Mouse (Mus musculus): ENCODE measurements around the gene Ddx42. TPM values are rescaled to one million over a fixed set of nuclear protein-coding genes. Genes with fewer than 3 reads are reported as not detected.
A peak's percentile ranks its signal among the peaks of the same experiment; 100 is the strongest.

Gene Ddx42
- 62.9 TPM for polyA plus RNA-seq (2021)

GRCm38 (mm10) chr11:106216730-106217490 is at the start of gene Ddx42:
Gene Ddx42 (plus strand): TSS chr11:106216926.
- ChIA-PET POLR2A (interaction anchor here (0.7 to 0.8 kb wide), 2 partner anchors 10 to 56 kb away, joined by 3 read pairs; partner anchors contain the start of genes Gm10840 and Limd2), CTCF (no interaction called here)
- ATAC-seq (peak; percentile 68), DNase-seq (ENCODE audit: low read depth, low spot score) (peak; percentile 91)
- TF ChIP-seq CTCF (IDR thresholded peaks at IDR 0.05): no peak
- H3K27me3 ChIP-seq: no peaks in the 10 kb centered on the region
- in situ Hi-C loops (cut with MboI; ENCODE audit: low pct_unique_long_range_greater_than_20kb): no loop called here

GRCm38 (mm10) chr11:106167435-106167834 is 49.3 kb upstream of the Ddx42 start:
- no peaks in the 10 kb centered on the region for H3K27me3 ChIP-seq
- in situ Hi-C loops (cut with MboI; ENCODE audit: low pct_unique_long_range_greater_than_20kb): no loop called here
- DNase-seq (ENCODE audit: low read depth, low spot score): no peak
- TF ChIP-seq CTCF (IDR thresholded peaks at IDR 0.05): no peak
- CTCF ChIA-PET: no interaction called here
- no peak for ATAC-seq
- POLR2A ChIA-PET: no interaction called here

- no peaks in the 10 kb centered on the region for H3K27me3 ChIP-seq
- ChIA-PET POLR2A (interaction anchor here (0.9 kb wide), 1 partner anchor 15 kb away, joined by 3 read pairs; no protein-coding TSS in a partner anchor), CTCF (interaction anchor here (1.3 kb wide), 1 partner anchor 10 kb away, joined by 6 read pairs; the partner anchor contains the start of genes Gm10840 and Limd2)
- ATAC-seq (no peak), DNase-seq (ENCODE audit: low read depth, low spot score) (no peak)
- in situ Hi-C loops (cut with MboI; ENCODE audit: low pct_unique_long_range_greater_than_20kb): no loop called here
- TF ChIP-seq CTCF (IDR thresholded peaks at IDR 0.05): no peak
Observed at GRCm38 (mm10) chr11:106170807-106171206, 45.9 kb upstream of the Ddx42 start.

GRCm38 (mm10) chr11:106173228-106173627 is 43.5 kb upstream of the Ddx42 start:
- ATAC-seq (no peak), DNase-seq (ENCODE audit: low read depth, low spot score) (no peak)
- TF ChIP-seq CTCF (IDR thresholded peaks at IDR 0.05): no peak
- in situ Hi-C loops (cut with MboI; ENCODE audit: low pct_unique_long_range_greater_than_20kb): no loop called here
- no peaks in the 10 kb centered on the region for H3K27me3 ChIP-seq
- POLR2A ChIA-PET: no interaction called here
- CTCF ChIA-PET: interaction anchor here (1.2 kb wide), 1 partner anchor 16 kb away, joined by 3 read pairs; no protein-coding TSS in a partner anchor

GRCm38 (mm10) chr11:106174372-106174771 is 42.4 kb upstream of the Ddx42 start:
- ATAC-seq (no peak), DNase-seq (ENCODE audit: low read depth, low spot score) (no peak)
- POLR2A ChIA-PET: no interaction called here
- H3K27me3 ChIP-seq: no peaks in the 10 kb centered on the region
- no peak for TF ChIP-seq CTCF (IDR thresholded peaks at IDR 0.05)
- CTCF ChIA-PET: no interaction called here
- in situ Hi-C loops (cut with MboI; ENCODE audit: low pct_unique_long_range_greater_than_20kb): no loop called here

- POLR2A ChIA-PET: no interaction called here
- no peaks in the 10 kb centered on the region for H3K27me3 ChIP-seq
- in situ Hi-C loops (cut with MboI; ENCODE audit: low pct_unique_long_range_greater_than_20kb): no loop called here
- ATAC-seq (no peak), DNase-seq (ENCODE audit: low read depth, low spot score) (no peak)
- CTCF ChIA-PET: interaction anchor here (1.4 kb wide), 1 partner anchor 14 kb away, joined by 4 read pairs; the partner anchor contains the start of genes Gm10840 and Limd2
- TF ChIP-seq CTCF (IDR thresholded peaks at IDR 0.05): no peak
Observed at GRCm38 (mm10) chr11:106175081-106175480, 41.6 kb upstream of the Ddx42 start.

- in situ Hi-C loops (cut with MboI; ENCODE audit: low pct_unique_long_range_greater_than_20kb): no loop called here
- CTCF ChIA-PET: interaction anchor here (1.4 kb wide), 1 partner anchor 16 kb away, joined by 4 read pairs; the partner anchor contains the start of genes Gm10840 and Limd2
- ATAC-seq (no peak), DNase-seq (ENCODE audit: low read depth, low spot score) (no peak)
- POLR2A ChIA-PET: interaction anchor here (1.0 kb wide), 1 partner anchor 16 kb away, joined by 3 read pairs; no protein-coding TSS in a partner anchor
- no peak for TF ChIP-seq CTCF (IDR thresholded peaks at IDR 0.05)
- H3K27me3 ChIP-seq: no peaks in the 10 kb centered on the region
Observed at GRCm38 (mm10) chr11:106176372-106176771, 40.4 kb upstream of the Ddx42 start.

GRCm38 (mm10) chr11:106178036-106178782 is 38.5 kb upstream of the Ddx42 start:
- POLR2A ChIA-PET: no interaction called here
- CTCF ChIA-PET: interaction anchor here (1.0 to 1.6 kb wide), 3 partner anchors 8 to 74 kb away, joined by 3 to 4 read pairs (median 3); no protein-coding TSS in a partner anchor
- TF ChIP-seq CTCF (IDR thresholded peaks at IDR 0.05): no peak
- H3K27me3 ChIP-seq: no peaks in the 10 kb centered on the region
- in situ Hi-C loops (cut with MboI; ENCODE audit: low pct_unique_long_range_greater_than_20kb): no loop called here
- ATAC-seq: no peak
- DNase-seq (ENCODE audit: low read depth, low spot score): no peak

- DNase-seq (ENCODE audit: low read depth, low spot score) (no peak), ATAC-seq (no peak)
- no peaks in the 10 kb centered on the region for H3K27me3 ChIP-seq
- in situ Hi-C loops (cut with MboI; ENCODE audit: low pct_unique_long_range_greater_than_20kb): no loop called here
- ChIA-PET CTCF (no interaction called here), POLR2A (no interaction called here)
- TF ChIP-seq CTCF (IDR thresholded peaks at IDR 0.05): no peak
Observed at GRCm38 (mm10) chr11:106179711-106180448, 36.8 kb upstream of the Ddx42 start.

- in situ Hi-C loops (cut with MboI; ENCODE audit: low pct_unique_long_range_greater_than_20kb): no loop called here
- no peak for ATAC-seq
Observed at GRCm38 (mm10) chr11:106180449-106180801, 36.3 kb upstream of the Ddx42 start.

More at GRCm38 (mm10) chr11:106180449-106180801, 36.3 kb upstream of the Ddx42 start:
- DNase-seq (ENCODE audit: low read depth, low spot score): no peak
- TF ChIP-seq CTCF (IDR thresholded peaks at IDR 0.05): no peak
- CTCF ChIA-PET: no interaction called here
- POLR2A ChIA-PET: no interaction called here
- H3K27me3 ChIP-seq: no peaks in the 10 kb centered on the region

Measured in Patski (cell line).